Mouse (Mus musculus) cerebellum, adult 9-11 months (tissue): ENCODE measurements around the gene Gm31371.
A peak's percentile ranks its signal among the peaks of the same experiment; 100 is the strongest.
"Not testable (repeated sequence)": the region's sequence is repeated elsewhere in the genome, so short reads cannot be mapped to it uniquely, and the experiment has no call there.

Source experiments
- DNase-seq: peaks from one replicate; pipeline ENCODE4 v3.0.0; 2022

Gm31371 gene

DNA sequence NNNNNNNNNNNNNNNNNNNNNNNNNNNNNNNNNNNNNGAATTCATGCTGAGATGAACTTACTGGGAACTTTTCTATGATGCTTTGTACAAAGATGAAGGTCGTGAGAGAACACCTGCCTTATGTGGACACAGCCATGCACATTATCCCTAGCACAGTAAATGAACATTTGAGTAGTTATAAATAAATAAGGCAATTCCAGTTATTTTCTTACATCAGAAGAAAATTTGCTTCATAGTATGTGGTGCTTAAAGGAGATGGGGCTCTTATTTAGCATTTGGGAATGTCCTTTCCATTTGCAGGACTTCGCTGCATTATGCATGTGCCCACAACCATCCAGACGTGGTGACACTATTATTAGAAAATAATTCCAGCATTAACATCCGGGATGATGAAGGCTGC is at the start of gene Gm31371:
TSS of gene Gm31371 (plus strand) at position 301 of the 400 bp plus-strand sequence.
- DNase-seq: not testable (repeated sequence)

- not testable (repeated sequence) for DNase-seq
Observed at GRCm38 (mm10) chr8:19906425-19907055, 3.3 kb downstream of the Gm31371 start.

GRCm38 (mm10) chr8:19908841-19909321 is 5.7 kb downstream of the Gm31371 start:
- not testable (repeated sequence) for DNase-seq

DNA sequence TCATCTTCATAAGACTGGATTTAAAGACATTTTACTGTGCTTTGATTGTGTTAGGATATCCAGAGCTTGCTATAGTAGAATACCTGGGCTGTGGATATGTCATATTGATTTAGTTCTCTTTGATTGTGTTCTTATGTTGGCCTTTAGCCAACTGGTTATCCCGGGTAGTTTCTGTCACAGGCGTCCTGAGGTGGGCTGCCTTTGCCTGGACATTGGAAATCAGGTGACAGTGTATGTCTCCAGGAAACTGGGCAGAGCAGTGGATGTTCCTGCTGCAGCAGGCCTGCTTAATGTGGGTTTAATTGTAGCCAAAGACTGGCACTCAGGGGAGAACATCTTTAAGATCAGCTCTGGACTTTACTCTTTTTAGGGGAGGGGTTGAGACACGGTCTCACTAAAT is 15.9 kb downstream of the Gm31371 start:
- not testable (repeated sequence) for DNase-seq

DNA sequence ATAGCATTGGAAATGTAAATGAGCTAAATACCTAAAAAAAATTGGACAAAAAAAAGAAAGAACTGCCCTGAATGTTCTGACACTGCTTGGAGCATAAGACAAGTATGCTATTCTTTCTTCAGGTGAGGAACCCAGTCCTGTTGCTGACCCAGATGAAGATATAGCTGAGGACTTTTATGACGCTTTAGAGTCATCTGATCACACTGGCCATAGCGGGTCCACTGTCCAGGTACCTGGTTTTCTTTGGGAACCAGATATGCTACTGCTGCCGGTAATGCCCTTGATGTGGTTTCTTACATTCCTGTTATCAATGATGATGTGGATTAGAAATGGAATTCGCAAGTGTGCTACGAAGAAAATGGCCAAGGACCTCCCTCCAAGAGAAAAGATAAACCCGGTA is 31.1 kb downstream of the Gm31371 start:
- DNase-seq: peak; percentile 20

- not testable (repeated sequence) for DNase-seq
Observed at GRCm38 (mm10) chr8:19935541-19936030, 32.4 kb downstream of the Gm31371 start.

DNA sequence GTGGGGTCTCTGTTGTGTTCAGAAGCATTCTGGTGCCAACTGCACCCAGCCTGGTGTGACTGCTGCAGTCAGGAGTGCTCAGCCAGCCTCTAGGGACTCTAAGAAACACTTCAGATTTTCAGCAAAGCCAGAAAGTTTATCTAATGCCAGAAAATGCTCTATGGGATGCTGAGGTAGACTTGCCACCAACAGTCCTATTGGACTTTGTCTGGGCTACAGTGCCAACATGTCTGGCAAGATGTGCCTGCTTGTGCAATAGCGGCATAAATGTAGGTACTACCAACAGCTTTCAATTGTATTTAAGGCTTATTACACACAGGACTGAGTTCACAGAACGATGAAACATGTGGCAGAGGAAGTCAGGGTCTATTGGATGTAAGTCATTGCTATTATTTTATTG is 57.7 kb downstream of the Gm31371 start:
- no peak for DNase-seq

DNA sequence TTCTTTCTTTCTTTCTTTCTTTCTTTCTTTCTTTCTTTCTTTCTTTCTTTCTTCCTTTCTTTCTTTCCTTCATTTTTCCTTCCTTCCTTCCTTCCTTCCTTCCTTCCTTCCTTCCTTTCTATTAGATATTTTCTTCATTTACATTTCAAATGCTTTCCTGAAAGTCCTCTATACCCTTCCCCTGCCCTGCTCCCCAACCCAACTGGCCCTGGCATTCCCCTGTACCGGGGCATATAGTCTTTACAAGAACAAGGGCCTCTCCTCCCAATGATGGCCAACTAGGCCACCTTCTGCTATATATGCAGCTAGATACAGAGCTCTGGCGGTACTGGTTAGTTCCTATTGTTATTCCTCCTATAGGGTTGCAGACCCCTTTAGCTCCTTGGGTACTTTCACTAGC is 60.6 kb downstream of the Gm31371 start:
- DNase-seq: not testable (repeated sequence)

GRCm38 (mm10) chr8:19968151-19968550 is 65.0 kb downstream of the Gm31371 start:
- DNase-seq: peak; percentile 11

- not testable (repeated sequence) for DNase-seq
Observed at GRCm38 (mm10) chr8:19975237-19975636, 72.0 kb downstream of the Gm31371 start.
